Mouse (Mus musculus): Measurements from ENCODE around the gene Sfmbt1.
"Not testable (repeated sequence)": the region's sequence is repeated elsewhere in the genome, so short reads cannot be mapped to it uniquely, and the experiment has no call there.

Sfmbt1 gene

GRCm38 (mm10) chr14:30716953-30717285 is 2.3 kb downstream of the Sfmbt1 start:
- no peak for DNase-seq (ENCODE audit: low spot score)

DNA sequence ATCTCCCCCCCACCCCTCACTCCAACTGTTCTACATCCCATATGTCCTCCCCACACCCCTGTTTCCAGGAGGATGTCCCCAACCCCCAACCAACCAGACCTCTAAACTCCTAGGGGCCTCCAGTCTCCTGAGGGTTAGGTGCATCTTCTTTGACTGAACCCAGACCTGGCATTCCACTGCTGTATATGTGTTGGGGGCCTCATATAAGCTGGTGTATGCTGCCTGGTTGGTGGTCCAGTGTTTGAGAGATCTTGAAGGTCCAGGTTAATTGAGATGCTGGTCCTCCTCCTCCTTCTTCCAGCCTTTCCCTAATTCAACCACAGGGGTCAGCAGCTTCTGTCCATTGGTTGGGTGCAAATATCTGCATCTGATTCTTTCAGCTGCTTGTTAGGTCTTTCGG is 4.0 kb downstream of the Sfmbt1 start:
- not testable (repeated sequence) for DNase-seq (ENCODE audit: low spot score)

DNA sequence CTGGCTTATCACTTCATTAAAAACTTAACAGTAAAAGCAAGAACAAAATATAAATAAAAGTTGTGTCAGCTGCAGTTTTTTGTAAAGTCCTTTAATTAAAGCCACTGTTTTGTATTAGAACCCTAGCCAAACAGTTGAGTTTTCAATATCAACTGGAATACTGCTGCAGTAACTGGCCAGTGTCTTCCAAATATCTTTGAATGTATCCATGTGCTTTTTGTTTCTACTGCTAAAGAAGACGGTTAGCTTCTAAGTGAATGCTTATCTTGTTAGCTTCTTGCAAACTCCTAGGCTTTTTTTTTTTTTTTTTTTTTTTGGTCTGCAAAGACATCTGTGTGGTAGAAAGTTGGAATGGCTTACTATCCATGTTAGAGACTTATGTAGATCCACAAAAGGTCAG is 4.9 kb downstream of the Sfmbt1 start:
- DNase-seq (ENCODE audit: low spot score): no peak

- DNase-seq (ENCODE audit: low spot score): no peak
Measured at GRCm38 (mm10) chr14:30721850-30722249, 7.2 kb downstream of the Sfmbt1 start.

DNA sequence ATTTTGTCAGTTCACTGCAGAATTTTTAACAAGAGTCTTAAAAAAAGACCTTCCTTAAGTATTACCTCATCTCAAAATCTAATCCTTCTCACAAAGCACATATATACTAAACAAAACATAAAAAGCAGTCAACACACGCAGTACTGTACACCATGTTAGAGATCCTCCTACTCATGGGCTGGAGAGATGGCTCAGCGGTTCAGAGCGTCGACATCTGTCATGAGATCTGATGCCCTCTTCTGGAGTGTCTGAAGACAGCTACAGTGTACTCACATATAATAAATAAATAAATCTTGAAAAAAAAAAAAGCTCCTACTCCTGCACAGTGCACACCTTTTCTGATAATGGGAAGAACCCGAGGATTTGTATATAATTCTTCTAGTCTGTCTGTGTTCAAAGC is 7.8 kb downstream of the Sfmbt1 start:
- DNase-seq (ENCODE audit: low spot score): no peak

- DNase-seq (ENCODE audit: low spot score): no peak
Measured at GRCm38 (mm10) chr14:30731896-30732295, 17.2 kb downstream of the Sfmbt1 start.

GRCm38 (mm10) chr14:30734665-30735064 is 20.0 kb downstream of the Sfmbt1 start:
- no peak for DNase-seq (ENCODE audit: low spot score)

- no peak for DNase-seq (ENCODE audit: low spot score)
Measured at GRCm38 (mm10) chr14:30735810-30736209, 21.2 kb downstream of the Sfmbt1 start.

DNA sequence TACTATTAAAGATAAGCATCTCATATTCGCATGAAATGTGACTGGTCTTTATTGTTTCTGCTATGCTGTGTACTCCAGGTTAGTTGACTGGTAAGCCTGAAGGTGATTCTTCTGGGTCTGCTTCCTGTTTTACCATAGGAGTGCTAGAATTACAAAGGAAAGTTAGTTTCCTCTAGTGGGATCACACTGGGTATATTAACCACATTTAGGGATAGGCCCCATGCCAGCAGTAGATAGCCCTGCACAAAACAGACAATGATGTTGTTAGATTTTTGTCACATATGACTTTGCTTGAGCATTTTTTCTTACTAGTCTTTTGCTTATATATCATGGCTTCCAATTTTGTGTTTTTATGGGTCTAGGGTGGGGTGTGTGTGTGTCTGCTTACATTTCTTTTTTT is 21.8 kb downstream of the Sfmbt1 start:
- no peak for DNase-seq (ENCODE audit: low spot score)

GRCm38 (mm10) chr14:30743891-30744290 is 29.2 kb downstream of the Sfmbt1 start:
- no peak for DNase-seq (ENCODE audit: low spot score)

GRCm38 (mm10) chr14:30746160-30746559 is 31.5 kb downstream of the Sfmbt1 start:
- DNase-seq (ENCODE audit: low spot score): no peak

DNA sequence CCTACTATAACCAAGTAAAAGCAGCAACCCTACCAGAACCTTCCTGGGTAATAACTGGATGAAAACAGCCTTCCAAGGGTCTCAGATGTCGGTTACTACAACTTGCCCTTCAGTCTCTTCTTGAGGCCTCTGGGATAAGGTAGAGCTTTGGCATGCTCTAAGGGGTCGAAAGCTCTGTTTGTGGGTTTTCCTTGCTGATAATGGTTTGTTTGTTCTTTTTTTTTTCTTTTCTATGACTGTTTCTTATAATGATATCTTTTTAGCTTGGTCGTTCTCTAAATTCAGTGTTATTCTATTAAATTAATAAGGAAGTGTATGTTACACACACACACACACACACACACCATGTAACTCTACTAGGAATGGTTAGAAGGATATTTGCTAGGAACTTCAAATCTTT is 42.6 kb downstream of the Sfmbt1 start:
- no peak for DNase-seq (ENCODE audit: low spot score)

- DNase-seq (ENCODE audit: low spot score): no peak
Measured at GRCm38 (mm10) chr14:30761211-30761610, 46.6 kb downstream of the Sfmbt1 start.

DNA sequence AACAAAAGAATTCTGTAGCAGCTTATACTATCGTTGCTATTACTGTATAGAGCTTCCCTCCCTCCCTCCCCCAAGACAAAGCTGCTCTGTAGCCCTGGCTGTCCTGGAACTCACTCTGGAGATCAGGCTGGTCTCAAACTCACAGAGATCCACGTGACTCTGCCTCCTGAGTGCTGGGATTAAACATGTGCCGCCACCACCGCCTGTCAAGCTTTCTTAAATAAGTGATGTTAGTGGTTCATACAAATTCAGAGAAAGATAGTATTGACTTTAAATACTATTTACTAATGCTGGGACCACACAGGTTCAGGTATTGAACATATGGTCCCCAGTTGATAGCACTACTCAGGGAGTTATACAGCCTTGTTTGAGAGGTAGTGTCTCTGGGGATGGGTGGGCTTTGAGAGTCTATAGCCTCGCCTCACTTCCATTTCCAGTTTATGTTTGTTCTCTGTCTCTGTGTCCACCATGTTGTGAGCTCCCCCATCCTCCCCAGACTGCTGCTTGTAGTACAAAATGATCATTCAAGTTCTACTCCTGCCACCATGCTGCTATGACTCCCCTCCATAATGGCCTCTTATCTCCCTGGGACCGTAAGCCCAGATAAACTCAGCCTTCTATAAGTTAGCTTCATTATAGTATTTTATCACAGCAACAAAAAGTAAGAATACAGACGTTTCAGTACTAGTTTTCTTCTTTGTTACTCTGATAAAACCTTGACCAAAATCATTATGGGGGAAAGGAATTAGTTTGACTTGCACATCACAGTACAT is 47.7 kb downstream of the Sfmbt1 start:
- no peak for DNase-seq (ENCODE audit: low spot score)

DNA sequence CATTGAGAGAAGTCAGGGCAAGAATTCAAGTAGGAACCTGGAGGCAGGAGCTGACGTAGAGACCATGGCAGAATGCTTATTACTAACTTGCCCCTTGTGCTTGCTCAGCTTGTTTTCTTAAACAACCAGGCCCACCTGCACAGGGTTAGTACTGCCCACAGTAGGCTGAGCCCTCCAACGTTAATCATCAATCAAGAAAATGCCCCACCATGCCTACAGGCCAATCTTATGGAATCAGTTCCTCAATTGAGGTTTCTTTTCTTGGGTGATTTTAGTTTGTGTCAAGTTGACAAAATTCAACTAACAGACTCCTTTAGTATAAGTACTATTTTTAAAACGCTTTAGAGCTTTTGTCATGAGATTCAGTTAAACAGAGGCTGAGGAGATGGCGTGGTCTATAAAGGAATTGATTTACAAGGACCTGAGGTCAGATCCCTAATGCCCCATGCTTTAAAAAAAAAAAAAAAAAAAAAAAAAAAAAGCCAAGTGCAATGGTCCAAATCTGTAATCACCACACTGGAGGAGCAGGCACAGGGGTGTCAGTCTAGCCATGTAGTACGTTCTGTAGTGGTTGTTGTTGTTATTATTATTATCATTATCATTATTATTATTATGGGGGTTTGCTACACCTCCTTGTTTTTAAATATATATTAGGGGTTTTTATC is 48.4 kb downstream of the Sfmbt1 start:
- DNase-seq (ENCODE audit: low spot score): no peak

- no peak for DNase-seq (ENCODE audit: low spot score)
Measured at GRCm38 (mm10) chr14:30784614-30785013, 70.0 kb downstream of the Sfmbt1 start.

DNA sequence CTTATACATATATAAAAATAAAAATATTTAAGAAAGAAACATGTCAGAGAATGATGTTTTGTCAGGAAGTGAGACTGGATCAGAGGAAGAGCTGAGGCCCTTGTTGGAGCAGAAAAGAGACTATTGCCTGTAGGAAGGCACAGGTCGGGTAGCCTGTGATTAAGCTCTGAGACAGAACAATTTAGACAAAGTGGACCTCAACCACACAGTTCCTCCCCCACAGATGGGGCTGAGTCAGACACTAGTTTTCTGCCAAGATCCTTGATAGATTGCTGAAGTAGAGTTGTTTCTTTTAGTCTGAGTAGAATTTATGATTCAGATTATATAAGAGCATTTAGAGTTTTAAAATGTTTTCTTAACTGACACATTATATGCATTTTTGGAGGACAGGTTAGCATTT is 74.8 kb downstream of the Sfmbt1 start:
- DNase-seq (ENCODE audit: low spot score): no peak

DNA sequence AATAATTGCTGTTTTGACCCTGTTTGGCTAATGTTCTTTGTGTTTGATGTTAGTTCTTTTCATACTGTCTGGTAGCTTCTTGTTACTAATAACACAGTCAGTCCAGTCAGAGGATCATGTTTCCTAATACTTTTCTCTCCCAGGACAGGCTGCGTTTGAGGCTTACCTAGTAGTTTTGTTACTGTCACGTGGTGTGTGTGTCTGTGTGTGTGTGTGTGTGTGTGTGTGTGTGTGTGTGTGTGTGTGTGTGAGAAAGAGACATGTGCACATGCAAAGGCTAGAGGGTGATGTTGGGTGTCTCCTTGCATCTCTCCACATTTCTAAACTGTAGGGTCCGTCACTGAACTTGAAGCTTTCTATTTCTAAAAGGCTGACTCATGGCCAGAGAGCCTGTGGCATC is 78.2 kb downstream of the Sfmbt1 start:
- no peak for DNase-seq (ENCODE audit: low spot score)

GRCm38 (mm10) chr14:30801756-30802155 is 87.1 kb downstream of the Sfmbt1 start:
- DNase-seq (ENCODE audit: low spot score): no peak

DNA sequence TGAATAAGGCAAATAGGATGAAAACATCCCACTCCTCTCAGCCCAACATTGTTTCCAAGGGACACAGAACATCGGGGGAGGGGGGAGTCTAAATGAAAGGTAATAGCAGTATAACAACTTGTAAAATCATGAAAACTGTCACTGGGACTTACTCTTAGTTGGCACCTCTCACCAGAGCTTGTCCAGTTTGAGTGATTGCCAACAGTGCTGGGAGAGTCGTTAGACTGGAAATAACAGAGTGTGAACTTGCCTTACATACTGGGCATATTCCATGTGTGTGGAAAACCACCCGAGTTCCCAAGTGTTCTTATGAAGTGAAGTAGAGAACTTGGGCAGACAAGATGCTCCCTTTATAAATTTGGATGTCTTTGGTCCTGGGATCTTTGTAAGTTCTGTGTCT is 106.5 kb downstream of the Sfmbt1 start:
- DNase-seq (ENCODE audit: low spot score): no peak

- no peak for DNase-seq (ENCODE audit: low spot score)
Measured at GRCm38 (mm10) chr14:30824456-30824995, 109.9 kb downstream of the Sfmbt1 start.

GRCm38 (mm10) chr14:30825021-30825475 is 110.4 kb downstream of the Sfmbt1 start:
- DNase-seq (ENCODE audit: low spot score): no peak

DNA sequence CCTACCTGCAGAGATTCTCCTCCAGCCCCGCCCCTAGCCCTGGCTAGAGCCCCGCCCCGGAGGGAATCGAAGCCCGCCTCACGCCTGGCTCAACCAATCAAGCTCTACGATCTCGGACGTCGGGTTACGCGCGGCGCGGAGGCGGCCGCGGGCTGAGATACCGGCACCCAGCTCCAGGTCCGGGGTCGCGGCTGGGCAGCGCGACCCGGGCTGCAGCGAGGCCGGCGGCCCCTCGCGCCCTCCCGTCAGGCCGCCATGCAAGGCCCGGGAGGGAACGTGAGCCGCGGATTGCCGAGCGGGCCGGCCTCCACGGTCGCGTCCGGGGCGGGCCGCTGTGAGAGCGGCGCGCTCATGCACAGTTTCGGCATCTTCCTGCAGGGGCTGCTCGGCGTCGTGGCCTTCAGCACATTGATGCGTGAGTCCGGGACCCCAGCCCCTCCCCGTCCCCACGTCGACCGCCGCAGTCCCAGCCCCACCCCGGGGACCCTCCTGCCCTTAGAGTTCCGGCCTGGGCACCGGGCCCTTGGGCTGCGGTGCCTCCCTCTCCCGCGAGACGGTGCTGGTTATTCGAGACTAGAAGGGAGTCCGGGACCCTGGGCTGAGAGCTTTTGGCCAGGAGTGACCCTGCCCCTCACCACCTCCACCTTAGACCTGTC is 111.0 kb downstream of the Sfmbt1 start, which contains the start of gene Tmem110:
Gene Tmem110 (plus strand): TSS at position 115 of the 656 bp plus-strand sequence.
- DNase-seq (ENCODE audit: low spot score): peak; percentile 84
